Mouse (Mus musculus) ES-E14 (cell line): ENCODE results near the gene Foxa2.

ENCODE experiments used
- HCFC1 ChIP-seq: IDR thresholded peaks from 2 replicates; pipeline ENCODE4 v1.6.1; 2012; ENCODE audit warnings: low read length, inconsistent platforms, borderline replicate concordance; ENCODE audit not compliant: insufficient read depth
- ZC3H11A ChIP-seq: IDR thresholded peaks from 2 replicates; pipeline ENCODE4 v1.6.1; 2012; ENCODE audit warnings: low read depth, mild to moderate bottlenecking, inconsistent platforms, low read length, borderline replicate concordance
- ZNF384 ChIP-seq: IDR thresholded peaks from 2 replicates; pipeline ENCODE4 v1.6.1; 2012; ENCODE audit warnings: low read depth, low read length, inconsistent platforms

GRCm38 (mm10) chr2:148091657-148092056 lies 44.9 kb upstream of the Foxa2 start:
- TF ChIP-seq ZNF384 (no peak), ZC3H11A (no peak), HCFC1 (no peak)
